Mouse (Mus musculus) heart, adult 11 months (tissue): Measurements from ENCODE around the gene Rab31.

Source experiments
- DNase-seq: peaks from one replicate; pipeline ENCODE4 v3.0.0; 2022

Rab31 gene

DNA sequence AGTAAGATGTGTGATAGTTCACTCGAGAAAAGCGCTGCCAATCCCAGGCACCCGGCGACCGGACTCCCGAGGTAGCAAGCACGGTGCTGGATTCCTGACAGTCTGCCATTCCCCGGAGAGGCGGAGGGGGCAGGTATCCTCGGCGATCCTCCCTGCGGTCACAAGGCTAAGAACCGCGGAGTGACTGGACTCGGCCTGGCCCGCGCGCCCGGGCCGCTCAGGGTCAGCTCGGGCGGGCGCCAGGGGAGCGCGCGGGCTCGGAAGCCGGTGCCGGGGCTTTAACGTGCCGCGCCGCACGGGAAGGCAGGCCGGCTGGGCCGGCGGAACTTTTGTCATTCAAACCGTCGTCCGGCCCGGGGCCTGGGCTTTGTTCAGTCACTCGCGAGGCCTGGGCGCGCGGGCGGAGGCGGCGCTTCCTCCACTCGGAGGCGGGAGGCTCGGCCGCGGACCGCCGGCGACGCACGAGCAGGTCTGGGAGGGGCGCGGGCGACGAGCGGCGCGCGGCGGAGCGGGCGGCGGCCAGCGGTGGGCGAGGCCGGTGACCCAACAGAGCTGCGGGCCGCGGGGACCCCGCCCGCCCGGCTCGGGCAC is 10.1 kb upstream of the Rab31 start, which contains the start of gene Ppp4r1:
Ppp4r1 (plus strand) TSS at position 23 of the 591 bp plus-strand sequence.
- peak; percentile 99 for DNase-seq

GRCm38 (mm10) chr17:65780970-65781369 is 8.4 kb upstream of the Rab31 start:
- DNase-seq = peak; percentile 24

GRCm38 (mm10) chr17:65777461-65777860 is 4.9 kb upstream of the Rab31 start:
- peak; percentile 89 for DNase-seq

DNA sequence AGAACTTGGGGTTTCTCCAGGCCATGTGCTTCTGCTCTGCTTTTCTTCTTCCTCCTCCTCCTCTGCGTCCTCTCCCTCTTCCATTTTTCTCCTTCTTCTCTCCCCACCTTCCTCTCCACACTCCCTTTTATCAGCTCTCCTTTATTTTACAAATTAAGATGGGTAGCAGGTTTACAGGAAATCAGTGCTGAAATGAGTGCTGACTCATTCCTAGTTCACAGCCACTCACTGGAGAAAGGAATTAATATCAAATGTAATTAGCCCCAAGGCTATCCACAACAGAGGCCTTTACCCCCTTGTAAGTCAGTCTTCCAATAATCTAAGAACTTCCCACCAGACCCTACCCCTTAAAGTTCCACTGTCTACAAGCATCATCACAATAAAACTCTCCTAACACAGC is 3.7 kb upstream of the Rab31 start:
- DNase-seq = no peak

DNA sequence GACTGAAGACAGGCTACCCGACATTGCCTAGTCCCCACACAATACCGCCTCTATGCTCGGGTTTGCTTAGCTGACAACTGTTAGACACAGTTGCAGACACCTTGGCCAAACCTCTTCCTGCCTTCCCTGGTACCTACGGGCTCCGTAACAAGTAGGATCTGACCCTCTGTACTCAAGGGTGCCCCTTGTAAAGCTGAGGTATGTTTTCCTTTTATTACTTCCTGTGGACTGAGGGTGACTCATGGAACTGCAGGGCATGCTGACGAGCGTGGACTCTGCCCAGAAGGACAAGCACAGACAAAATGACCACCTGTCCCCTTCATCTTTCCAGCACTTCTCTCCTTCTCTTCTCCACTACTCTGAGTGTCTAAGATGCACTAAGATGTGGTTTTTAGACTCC is 1.9 kb upstream of the Rab31 start:
- DNase-seq = no peak

- no peak for DNase-seq
These were observed 1.1 kb upstream of the Rab31 start for GRCm38 (mm10) chr17:65773617-65774016.

DNA sequence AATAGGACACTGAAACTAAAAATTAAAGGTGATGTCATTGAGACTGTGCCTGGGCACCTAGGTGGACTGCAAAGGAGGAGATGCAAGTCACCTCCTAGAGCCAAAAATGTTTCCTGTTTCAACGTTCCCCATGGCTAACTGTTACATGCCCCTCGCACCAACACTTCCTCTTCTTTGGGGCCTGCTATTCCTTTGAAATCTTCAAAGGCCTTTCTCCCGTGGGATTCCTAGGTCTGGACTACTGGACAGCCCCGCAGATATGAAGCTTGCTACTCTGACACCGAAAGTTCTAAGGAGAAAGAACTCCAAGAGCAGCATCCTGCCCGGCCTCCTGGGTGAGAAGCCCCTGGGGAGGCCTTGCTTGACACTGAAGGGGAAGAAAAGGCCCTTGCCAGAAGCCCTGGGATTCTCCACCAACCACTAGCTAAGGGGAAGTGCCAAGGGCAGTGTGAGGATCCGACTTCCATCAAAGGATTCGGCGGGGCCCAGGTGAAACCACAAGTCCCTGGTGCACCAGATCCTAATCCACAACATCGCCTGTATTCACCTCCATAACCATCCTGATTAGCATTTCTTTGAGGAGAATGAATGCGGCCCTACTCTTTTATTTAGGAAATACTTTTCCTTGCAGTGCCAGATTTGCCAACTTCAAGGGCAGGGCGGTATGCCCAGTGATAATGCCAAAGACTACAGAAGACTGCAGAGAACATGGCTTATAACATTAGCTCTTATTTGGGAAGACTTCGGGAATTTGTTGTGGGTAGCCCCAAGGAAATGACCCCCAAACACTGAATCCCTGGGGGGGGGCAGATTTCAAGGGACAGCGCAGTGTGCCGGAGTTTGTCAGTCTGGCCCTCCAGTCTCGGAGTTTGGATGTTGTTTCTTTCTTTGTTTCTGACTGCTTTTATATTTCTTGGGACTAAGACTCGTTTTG is 1.3 kb downstream of the Rab31 start:
- peak; percentile 95 for DNase-seq

DNA sequence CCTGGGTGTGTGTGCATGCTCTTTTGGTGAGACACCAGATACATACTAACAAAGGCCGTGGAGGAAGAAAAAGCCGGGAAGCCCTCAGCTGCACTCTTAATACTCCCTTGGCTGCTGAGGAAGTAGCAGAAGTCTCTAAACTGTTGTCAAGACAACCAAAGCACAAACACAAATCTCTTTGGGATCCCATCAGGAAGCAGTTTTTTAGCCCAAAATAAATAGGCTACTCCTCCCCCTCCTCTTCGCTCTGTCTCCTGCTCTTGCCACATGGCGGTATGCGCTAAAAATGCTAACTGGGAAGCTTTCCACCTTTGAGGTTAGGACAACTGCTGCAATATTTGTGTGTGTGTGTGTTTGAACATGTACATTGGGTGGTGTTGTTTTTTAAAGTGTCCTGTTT is 4.1 kb downstream of the Rab31 start:
- peak; percentile 96 for DNase-seq

GRCm38 (mm10) chr17:65763221-65763620 is 9.3 kb downstream of the Rab31 start:
- DNase-seq = no peak

DNA sequence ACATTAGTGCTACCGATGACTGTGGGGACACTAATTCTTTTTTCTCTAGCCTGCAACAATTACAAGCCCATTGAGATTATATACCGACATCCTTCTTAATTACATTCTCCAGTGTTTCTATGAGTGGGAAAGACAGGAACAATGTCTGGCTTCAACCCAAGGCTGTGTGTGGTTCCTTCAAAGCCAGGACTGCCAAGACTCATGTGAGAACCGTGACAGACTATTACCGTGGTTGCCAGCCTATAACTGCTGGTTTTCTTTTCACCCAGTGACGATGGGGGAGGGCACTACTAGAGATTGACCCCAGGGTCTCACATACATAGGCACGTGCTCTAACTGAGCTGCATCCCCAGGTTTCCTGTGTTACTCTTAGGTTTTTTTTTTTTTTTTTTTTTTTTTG is 15.4 kb downstream of the Rab31 start:
- DNase-seq = no peak

- DNase-seq = no peak
These were observed 16.7 kb downstream of the Rab31 start for GRCm38 (mm10) chr17:65755857-65756256.

DNA sequence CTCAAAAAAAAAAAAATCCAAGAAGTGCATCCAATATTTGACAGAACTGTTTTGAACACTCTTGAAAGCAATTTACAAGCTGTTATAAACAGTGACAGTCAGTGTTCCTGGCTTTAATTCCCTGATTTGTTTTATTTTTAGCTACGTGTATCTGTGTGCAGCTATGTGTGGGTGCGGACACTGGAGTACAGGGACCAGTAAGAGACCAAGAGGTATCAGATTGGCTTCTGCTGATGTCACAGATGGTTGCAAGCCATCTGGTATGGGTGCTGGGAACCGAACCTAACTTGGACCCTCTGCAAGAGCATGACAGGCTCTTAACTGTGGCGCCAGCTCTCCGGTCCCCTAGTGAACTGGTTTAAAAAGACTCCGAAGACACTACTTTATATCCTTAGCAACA is 19.4 kb downstream of the Rab31 start:
- DNase-seq = peak; percentile 74

DNA sequence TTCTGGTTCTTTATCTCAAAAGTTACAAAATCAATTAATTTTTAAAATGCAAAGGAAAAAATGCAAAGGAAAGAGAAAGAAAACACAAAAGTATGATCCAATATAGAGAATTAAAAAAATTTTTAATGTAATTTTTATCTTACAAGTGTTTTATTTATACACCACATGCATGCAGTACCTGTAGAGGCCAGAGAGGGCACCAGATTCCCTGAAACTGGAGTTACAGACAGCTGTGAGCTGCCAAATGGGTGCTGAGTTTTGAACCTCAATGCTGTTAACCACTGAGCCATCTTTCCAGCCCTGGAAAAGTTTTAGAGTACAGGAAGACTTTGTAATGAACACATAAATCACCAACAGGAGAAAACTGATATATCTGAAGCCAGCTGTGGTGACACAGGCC is 22.3 kb downstream of the Rab31 start:
- no peak for DNase-seq

DNA sequence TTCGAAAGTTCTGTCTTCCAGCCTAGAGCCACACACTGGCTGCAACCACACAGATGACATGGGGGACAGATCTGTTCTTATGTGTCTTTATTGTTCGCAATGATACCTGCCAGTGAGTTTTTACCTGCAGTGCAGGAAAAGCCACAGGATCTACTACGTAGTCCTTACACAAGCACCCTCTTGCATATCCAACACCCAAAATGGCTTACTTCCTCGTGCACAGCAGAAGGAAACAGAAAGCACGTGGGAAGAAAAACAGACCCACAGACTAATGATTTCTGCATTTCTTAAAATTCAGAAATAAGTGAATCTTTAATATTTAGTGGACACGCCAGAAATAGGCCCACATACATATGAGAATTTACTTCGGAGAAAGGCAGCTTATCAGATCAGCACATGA is 22.7 kb downstream of the Rab31 start:
- no peak for DNase-seq

DNA sequence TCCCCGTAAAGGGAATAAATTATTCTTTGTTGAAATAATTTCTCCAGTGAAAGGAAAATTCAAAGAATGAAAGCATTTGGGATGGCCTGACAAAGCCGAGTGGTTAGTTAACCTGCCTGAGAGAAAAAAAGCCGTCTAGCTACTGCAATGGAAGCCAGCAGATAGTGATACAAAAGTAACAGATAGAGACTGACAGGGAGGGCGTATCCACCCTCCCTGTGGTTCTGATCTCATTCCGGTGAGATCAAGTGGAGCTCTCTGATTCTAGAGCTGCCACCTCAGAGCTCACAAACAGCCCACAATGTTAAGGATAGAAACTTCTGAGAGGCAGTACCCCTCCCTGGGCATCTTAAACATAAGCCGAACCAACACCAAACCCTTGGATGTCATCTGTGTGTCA is 23.6 kb downstream of the Rab31 start:
- no peak for DNase-seq

GRCm38 (mm10) chr17:65746314-65746713 is 26.2 kb downstream of the Rab31 start:
- DNase-seq = no peak

- no peak for DNase-seq
These were observed 28.8 kb downstream of the Rab31 start for GRCm38 (mm10) chr17:65743664-65744330.

- DNase-seq = no peak
These were observed 29.6 kb downstream of the Rab31 start for GRCm38 (mm10) chr17:65742969-65743368.

DNA sequence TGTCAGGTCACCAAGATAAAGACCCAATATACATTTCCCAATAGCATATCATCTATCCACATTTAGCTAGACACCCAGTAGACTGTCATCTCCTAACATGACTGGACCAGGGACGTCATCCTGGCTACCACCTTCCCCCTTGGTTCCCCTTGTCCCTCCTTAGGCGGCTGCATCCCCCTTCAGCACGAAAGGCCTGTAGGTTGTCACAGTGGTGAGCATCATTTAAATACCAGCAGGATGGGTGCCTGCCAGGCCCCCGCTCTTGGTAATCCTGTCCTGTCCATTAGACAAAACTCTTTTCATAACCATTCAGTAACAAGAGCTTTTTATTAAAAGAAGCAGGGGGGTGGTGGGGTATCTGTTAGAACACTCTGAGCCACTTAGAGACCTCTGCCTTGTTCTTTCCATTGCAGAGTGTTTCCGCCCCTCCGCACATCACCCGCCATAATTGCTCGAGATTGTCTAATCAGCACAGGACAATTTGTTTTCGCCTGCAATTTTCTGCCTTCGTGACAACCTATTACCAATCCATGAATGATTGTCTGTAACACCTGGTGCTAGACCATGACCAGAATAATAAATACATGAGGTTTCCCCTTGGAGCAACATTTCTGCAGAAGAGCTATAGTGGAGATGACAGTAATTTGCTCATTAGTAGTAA is 30.2 kb downstream of the Rab31 start:
- no peak for DNase-seq

GRCm38 (mm10) chr17:65741565-65741964 is 31.0 kb downstream of the Rab31 start:
- peak; percentile 66 for DNase-seq

- DNase-seq = peak; percentile 85
These were observed 32.5 kb downstream of the Rab31 start for GRCm38 (mm10) chr17:65739874-65740725.

GRCm38 (mm10) chr17:65737622-65738021 is 34.9 kb downstream of the Rab31 start:
- DNase-seq = peak; percentile 96
